ENCODE assay signal across 16 mouse cellular contexts in genomic region chr14:86233305-86233704, GRCm38 (mm10).
"Had no signal": no experiment of that assay in that cellular context is flagged by ENCODE, and none has a peak within 500 bp of the region (broad histone marks: within the 10 kb centered on the region; RNA-seq: fewer than 3 reads in every experiment).

No protein-coding gene starts in this region.

- H3K27me3 ChIP-seq: liver, embryonic 15.5 days; megakaryocyte, embryonic 14.5 days; midbrain, embryonic 13.5 days; midbrain, embryonic 15.5 days; neural tube, embryonic 12.5 days had no signal

- H3K9me3 ChIP-seq: liver, embryonic 15.5 days; midbrain, embryonic 13.5 days; midbrain, embryonic 15.5 days; neural tube, embryonic 12.5 days had no signal

- H3K4me1 ChIP-seq: liver, embryonic 15.5 days; megakaryocyte, embryonic 14.5 days; midbrain, embryonic 13.5 days; midbrain, embryonic 15.5 days; neural tube, embryonic 12.5 days had no signal

- H3K4me2 ChIP-seq: liver, embryonic 15.5 days; lung, embryonic 14.5 days; midbrain, embryonic 11.5 days; midbrain, embryonic 13.5 days; midbrain, embryonic 15.5 days; neural tube, embryonic 12.5 days had no signal

- ATAC-seq: midbrain, embryonic 13.5 days; midbrain, embryonic 15.5 days had no signal

- H3K9ac ChIP-seq: liver, embryonic 15.5 days; lung, embryonic 14.5 days; midbrain, embryonic 13.5 days; midbrain, embryonic 15.5 days; neural tube, embryonic 12.5 days had no signal

- DNase-seq: lung, adult 18-20 months; lung, embryonic 14.5 days; lung, postnatal 10 days; lung, postnatal 4 days; right cerebral cortex, postnatal 14 days; right cerebral cortex, postnatal 4 days; spleen, adult 18-20 months; thymus, adult 18-20 months; thymus, postnatal 14 days; thymus, postnatal 36 days had no signal

- H3K4me3 ChIP-seq: liver, embryonic 15.5 days; megakaryocyte, embryonic 14.5 days; midbrain, embryonic 13.5 days; midbrain, embryonic 15.5 days; neural tube, embryonic 12.5 days had no signal

- H3K27ac ChIP-seq: liver, embryonic 15.5 days; midbrain, embryonic 13.5 days; midbrain, embryonic 15.5 days; neural tube, embryonic 12.5 days had no signal

- H3K36me3 ChIP-seq: liver, embryonic 15.5 days; midbrain, embryonic 13.5 days; midbrain, embryonic 15.5 days; neural tube, embryonic 12.5 days had no signal
